Mouse (Mus musculus) MEL (cell line): ENCODE measurements around the gene Hoxa11. TPM values are rescaled to one million over a fixed set of nuclear protein-coding genes. Genes with fewer than 3 reads are reported as not detected.

ENCODE experiments used
- DNase-seq: peaks from one replicate; pipeline ENCODE4 v3.0.0; 2011; ENCODE audit warnings: low read depth, low spot score
- H3K27ac ChIP-seq: 2 replicates; pipeline ENCODE4 v1.5.1; 2012; ENCODE audit warnings: low read depth, mild to moderate bottlenecking, control low read depth, low read length, moderate library complexity; ENCODE audit not compliant: control insufficient read depth
- H3K27me3 ChIP-seq, 2 experiments: fragments of 150-350 bp in 1 of 2; sonication (generic) in 1 of 2; 2 replicates each; pipeline ENCODE4 v1.6.1; 2012; ENCODE audit warnings: low read length in 2 of 2, mild to moderate bottlenecking in 2 of 2, improper control_type of control experiment in 1 of 2, moderate library complexity in 1 of 2; ENCODE audit not compliant: insufficient read depth in 2 of 2, control insufficient read depth in 1 of 2
- H3K36me3 ChIP-seq, 2 experiments: 2 replicates each; pipeline ENCODE4 v1.6.1; 2012 to 2014; ENCODE audit warnings: low read length in 2 of 2, improper control_type of control experiment in 1 of 2, inconsistent platforms in 1 of 2, mild to moderate bottlenecking in 1 of 2; ENCODE audit not compliant: insufficient read depth in 2 of 2, control insufficient read depth in 1 of 2
- H3K4me1 ChIP-seq, 2 experiments: fragments of 150-350 bp in 1 of 2; sonication (generic) in 1 of 2; 2 replicates each; pipeline ENCODE4 v1.6.1; 2012; ENCODE audit warnings: low read length in 2 of 2, improper control_type of control experiment in 1 of 2, mild to moderate bottlenecking in 1 of 2; ENCODE audit not compliant: insufficient read depth in 2 of 2, control insufficient read depth in 1 of 2
- H3K4me3 ChIP-seq, 2 experiments: fragments of 150-350 bp in 1 of 2; sonication (generic) in 1 of 2; 2 replicates each; pipeline ENCODE4 v1.5.1; 2012; ENCODE audit warnings: low read depth in 2 of 2, low read length in 2 of 2, mild to moderate bottlenecking in 2 of 2, moderate library complexity in 2 of 2, control low read depth in 1 of 2, improper control_type of control experiment in 1 of 2; ENCODE audit not compliant: control insufficient read depth in 1 of 2, insufficient read depth in 1 of 2
- H3K79me2 ChIP-seq: 2 replicates; pipeline ENCODE4 v1.6.1; 2012; ENCODE audit warnings: mild to moderate bottlenecking, low read length, moderate library complexity; ENCODE audit not compliant: control insufficient read depth, poor library complexity, insufficient read depth
- H3K9ac ChIP-seq: 2 replicates; pipeline ENCODE4 v1.6.1; 2012; ENCODE audit warnings: low read depth, mild to moderate bottlenecking, control low read depth, low read length, moderate library complexity; ENCODE audit not compliant: control insufficient read depth, poor library complexity, severe bottlenecking
- H3K9me3 ChIP-seq: fragments of 150-350 bp; sonication (generic); replicated peaks from 2 replicates; pipeline ENCODE4 v1.6.1; 2012; ENCODE audit warnings: mild to moderate bottlenecking, low read length, improper control_type of control experiment, moderate library complexity; ENCODE audit not compliant: insufficient read depth
- CHD2 ChIP-seq: IDR thresholded peaks from 2 replicates; pipeline ENCODE4 v1.6.1; 2011; ENCODE audit warnings: low read length, improper control_type of control experiment
- E2F4 ChIP-seq: IDR thresholded peaks from 2 replicates; pipeline ENCODE4 v1.6.1; 2011; ENCODE audit warnings: low read depth, low read length, improper control_type of control experiment, borderline replicate concordance
- ELF1 ChIP-seq: IDR thresholded peaks from 2 replicates; pipeline ENCODE4 v1.6.1; 2014; ENCODE audit warnings: low read depth, mild to moderate bottlenecking, inconsistent platforms, low read length, improper control_type of control experiment, moderate library complexity
- EP300 ChIP-seq, 2 experiments: IDR thresholded peaks; 2 replicates each; pipeline ENCODE4 v1.6.1; 2011; ENCODE audit warnings: improper control_type of control experiment in 2 of 2, low read length in 2 of 2, low read depth in 1 of 2, mild to moderate bottlenecking in 1 of 2
- GABPA ChIP-seq: IDR thresholded peaks from 2 replicates; pipeline ENCODE4 v1.6.1; 2012; ENCODE audit warnings: low read depth, mild to moderate bottlenecking, inconsistent platforms, low read length, improper control_type of control experiment, moderate library complexity
- JUND ChIP-seq: IDR thresholded peaks from 2 replicates; pipeline ENCODE4 v1.6.1; 2011; ENCODE audit warnings: low read depth, mild to moderate bottlenecking, improper control_type of control experiment, low read length
- MAFK ChIP-seq: IDR thresholded peaks from 2 replicates; pipeline ENCODE4 v1.6.1; 2011; ENCODE audit warnings: low read depth, mild to moderate bottlenecking, low read length, improper control_type of control experiment, borderline replicate concordance
- MEF2A ChIP-seq: IDR thresholded peaks from 2 replicates; pipeline ENCODE4 v1.6.1; 2014; ENCODE audit warnings: low read depth, mild to moderate bottlenecking, inconsistent platforms, low read length, improper control_type of control experiment; ENCODE audit not compliant: poor library complexity, insufficient replicate concordance, severe bottlenecking; ENCODE audit errors: extremely low read depth
- MXI1 ChIP-seq: IDR thresholded peaks from 2 replicates; pipeline ENCODE4 v1.6.1; 2011; ENCODE audit warnings: mild to moderate bottlenecking, low read depth, low read length, improper control_type of control experiment
- MYC ChIP-seq: IDR thresholded peaks from 2 replicates; pipeline ENCODE4 v1.6.1; 2011; ENCODE audit warnings: low read depth, mild to moderate bottlenecking, low read length, improper control_type of control experiment, moderate library complexity
- NELFE ChIP-seq: IDR thresholded peaks from 2 replicates; pipeline ENCODE4 v1.6.1; 2011; ENCODE audit warnings: low read depth, low read length, improper control_type of control experiment
- NRF1 ChIP-seq: IDR thresholded peaks from 2 replicates; pipeline ENCODE4 v1.6.1; 2014; ENCODE audit warnings: low read depth, mild to moderate bottlenecking, inconsistent platforms, low read length, improper control_type of control experiment, moderate library complexity; ENCODE audit not compliant: poor library complexity, insufficient read depth, severe bottlenecking
- POLR2AphosphoS2 ChIP-seq: IDR thresholded peaks from 2 replicates; pipeline ENCODE4 v1.6.1; 2011; ENCODE audit warnings: low read length, improper control_type of control experiment
- POLR2AphosphoS5 ChIP-seq: IDR thresholded peaks from 2 replicates; pipeline ENCODE4 v1.6.1; 2012; ENCODE audit warnings: low read depth, borderline replicate concordance, mild to moderate bottlenecking, inconsistent platforms, low read length, moderate library complexity, mixed read lengths
- TAL1 ChIP-seq: IDR thresholded peaks from 2 replicates; pipeline ENCODE4 v1.6.1; 2012; ENCODE audit warnings: mild to moderate bottlenecking, inconsistent platforms, low read length, moderate library complexity, mixed read lengths
- UBTF ChIP-seq: IDR thresholded peaks from 2 replicates; pipeline ENCODE4 v1.6.1; 2012; ENCODE audit warnings: low read depth, mild to moderate bottlenecking, inconsistent platforms, low read length, improper control_type of control experiment, moderate library complexity, borderline replicate concordance; ENCODE audit not compliant: insufficient read depth
- USF1 ChIP-seq: IDR thresholded peaks from 2 replicates; pipeline ENCODE4 v1.6.1; 2014; ENCODE audit warnings: low read depth, mild to moderate bottlenecking, inconsistent platforms, low read length, improper control_type of control experiment, moderate library complexity
- USF2 ChIP-seq, 2 experiments: IDR thresholded peaks; 2 replicates each; pipeline ENCODE4 v1.6.1; 2011 to 2012; ENCODE audit warnings: improper control_type of control experiment in 2 of 2, low read length in 2 of 2, borderline replicate concordance in 1 of 2, inconsistent platforms in 1 of 2, low read depth in 1 of 2, mild to moderate bottlenecking in 1 of 2; ENCODE audit not compliant: insufficient read depth in 1 of 2
- ZC3H11A ChIP-seq: IDR thresholded peaks from 2 replicates; pipeline ENCODE4 v1.6.1; 2012; ENCODE audit warnings: low read depth, mild to moderate bottlenecking, inconsistent platforms, low read length, improper control_type of control experiment
- ZKSCAN1 ChIP-seq: IDR thresholded peaks from 2 replicates; pipeline ENCODE4 v1.6.1; 2012; ENCODE audit warnings: low read depth, mild to moderate bottlenecking, inconsistent platforms, low read length, improper control_type of control experiment, moderate library complexity
- ZNF384 ChIP-seq: IDR thresholded peaks from 2 replicates; pipeline ENCODE4 v1.6.1; 2012; ENCODE audit warnings: low read depth, mild to moderate bottlenecking, inconsistent platforms, low read length, improper control_type of control experiment
- polyA plus RNA-seq, 2 experiments: library from polyadenylated mRNA; stranded (reverse) in 1 of 2; unstranded in 1 of 2; fragments of >175 nt in 1 of 2; fragments of >200 nt in 1 of 2; gene quantifications; 2 replicates each; pipeline versions ENCODE4 v1.2.1 to v1.2.4; 2012; ENCODE audit warnings: low replicate concordance in 2 of 2, low read depth in 1 of 2; ENCODE audit not compliant: insufficient read length in 2 of 2, insufficient read depth in 1 of 2, missing spikeins in 1 of 2
- total RNA-seq: library from RNA; depleted of rRNA; stranded (reverse); fragments of 300-350 nt; gene quantifications from 2 replicates; pipeline ENCODE4 v1.2.3, GENCODE M21; 2012

The Hoxa11 gene
- total and polyA plus RNA-seq, 3 experiments: not detected

GRCm38 (mm10) chr6:52216691-52217458 is 28.7 kb downstream of the Hoxa11 start:
- DNase-seq: no peak
- no peaks in the 10 kb centered on the region for H3K9me3 ChIP-seq
- H3K36me3 ChIP-seq: no peaks in the 10 kb centered on the region
- TF ChIP-seq POLR2AphosphoS5: no peak
- no peak for TF ChIP-seq JUND
- TF ChIP-seq EP300 (IDR thresholded peaks at IDR 0.05; ENCODE audit: low read depth in 1 of 2, low read length in 2 of 2): no peak
- no peak for TF ChIP-seq MYC
- TF ChIP-seq USF1: no peak
- no peak for TF ChIP-seq GABPA
- TF ChIP-seq MEF2A: no peak
- no peak for TF ChIP-seq POLR2AphosphoS2
- no peak for TF ChIP-seq ELF1
- no peak for TF ChIP-seq ZNF384
- no peak for TF ChIP-seq ZC3H11A
- no peak for TF ChIP-seq CHD2
- TF ChIP-seq TAL1: no peak
- TF ChIP-seq E2F4: no peak
- no peak for TF ChIP-seq NELFE
- no peak for TF ChIP-seq ZKSCAN1
- H3K79me2 ChIP-seq: no peaks in the 10 kb centered on the region
- no peak overlapping the region for H3K27ac ChIP-seq
- H3K9ac ChIP-seq: no peak overlapping the region
- H3K27me3 ChIP-seq: no peaks in the 10 kb centered on the region
- H3K4me3 ChIP-seq: no peak overlapping the region
- H3K4me1 ChIP-seq: no peaks in the 10 kb centered on the region

- no peak for DNase-seq
- Histone ChIP-seq H3K27me3 (no peaks in the 10 kb centered on the region), H3K27ac (no peak overlapping the region)
- TF ChIP-seq UBTF: no peak
- TF ChIP-seq CHD2: no peak
- no peak for TF ChIP-seq USF2 (IDR thresholded peaks at IDR 0.05; ENCODE audit: borderline replicate concordance in 1 of 2, insufficient read depth in 1 of 2, low read depth in 1 of 2, low read length in 2 of 2)
- TF ChIP-seq NRF1: no peak
- no peak for TF ChIP-seq GABPA
- no peak for TF ChIP-seq MXI1
- no peak for TF ChIP-seq JUND
- no peak for TF ChIP-seq MAFK
- TF ChIP-seq, all 39 proteins: peak for 0
- no peaks in the 10 kb centered on the region for H3K9me3 ChIP-seq
- no peaks in the 10 kb centered on the region for H3K4me1 ChIP-seq
- no peaks in the 10 kb centered on the region for H3K36me3 ChIP-seq
- H3K9ac ChIP-seq: no peak overlapping the region
- no peaks in the 10 kb centered on the region for H3K79me2 ChIP-seq
- no peak overlapping the region for H3K4me3 ChIP-seq
Observed at GRCm38 (mm10) chr6:52215771-52216535, 29.7 kb downstream of the Hoxa11 start.
